ENCODE assay signal across 9 mouse cellular contexts in the genomic region with DNA sequence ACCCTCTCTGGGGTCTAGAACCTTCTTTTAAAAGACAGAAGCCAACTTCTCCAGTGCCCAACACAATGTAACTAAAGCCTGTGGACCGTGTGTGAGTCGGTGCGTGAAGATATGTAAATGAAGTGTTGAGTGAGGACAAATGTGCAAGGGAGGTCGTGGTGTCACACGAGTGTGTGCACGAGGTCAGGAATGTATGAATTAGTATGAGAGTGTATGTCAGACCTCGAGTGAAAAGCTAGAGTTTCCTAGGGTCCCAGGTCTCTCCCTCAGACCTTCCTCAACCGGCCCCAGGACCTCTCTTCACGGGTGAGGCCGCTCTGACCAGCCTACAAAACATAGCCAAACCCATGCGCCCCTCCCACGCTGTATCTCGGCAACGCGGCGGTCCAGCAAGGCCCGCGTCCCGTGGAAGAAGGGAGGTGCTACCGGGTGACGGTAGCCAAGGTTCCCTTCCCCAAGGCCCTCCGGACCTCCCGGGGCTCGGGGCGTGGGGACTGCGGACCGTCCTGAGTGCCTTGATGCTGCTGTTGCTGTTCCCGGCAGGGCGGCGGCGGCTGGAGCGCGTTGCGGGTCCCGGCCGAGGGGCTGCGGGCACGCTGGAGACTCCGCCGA. TPM values are rescaled to one million over a fixed set of nuclear protein-coding genes. Genes with fewer than 3 reads are reported as not detected.
DNase-seq lines count a peak whose midpoint lies in the region; ATAC-seq and TF ChIP-seq lines count a peak whose summit lies in the region.
"Had no signal": no experiment of that assay in that cellular context is flagged by ENCODE, and none has a peak within 500 bp of the region (broad histone marks: within the 10 kb centered on the region; RNA-seq: fewer than 3 reads in every experiment).

No protein-coding gene starts in this region.

- H3K9ac ChIP-seq in heart, adult 2 months (ENCODE audit: low read depth, low read length) = no peak overlapping the region
- H3K9ac ChIP-seq in intestine, embryonic 14.5 days (ENCODE audit: low read length) = no peak overlapping the region

- TF ChIP-seq POLR2A in heart, adult 2 months (IDR thresholded peaks at IDR 0.05; ENCODE audit: insufficient read depth, low read depth, low read length) = no peak
- TF ChIP-seq POLR2A in myocyte (IDR thresholded peaks at IDR 0.05; ENCODE audit: insufficient read length, low read depth) = no peak

- no peak for TF ChIP-seq CTCF in heart, adult 2 months (IDR thresholded peaks at IDR 0.05)
- TF ChIP-seq CTCF in E14TG2a.4 (conservative IDR thresholded peaks at IDR 0.05; ENCODE audit: low read length) = no peak

- no peaks in the 10 kb centered on the region for H3K4me1 ChIP-seq in heart, adult 2 months (ENCODE audit: control insufficient read depth, insufficient read depth, low read length)
- peaks cover 58% of the 10 kb centered on the region for H3K4me1 ChIP-seq in E14TG2a.4 (replicated peaks; ENCODE audit: low read depth, low read length)
- peaks cover 11% of the 10 kb centered on the region; the same call in 1 of the 2 replicates for H3K4me1 ChIP-seq in intestine, embryonic 14.5 days (replicated peaks; ENCODE audit: control insufficient read depth, insufficient read depth, low read length)

- H3K27me3 ChIP-seq in heart, adult 2 months (ENCODE audit: control insufficient read depth, insufficient read depth, low read length) = peaks cover 27% of the 10 kb centered on the region
- H3K27me3 ChIP-seq in E14TG2a.4 (ENCODE audit: insufficient read depth, low read length) (no peaks in the 10 kb centered on the region), myocyte (ENCODE audit: control insufficient read depth, insufficient read depth, insufficient read length) (peaks cover 6% of the 10 kb centered on the region)
- peaks cover 88% of the 10 kb centered on the region for H3K27me3 ChIP-seq in intestine, embryonic 14.5 days (replicated peaks; ENCODE audit: control insufficient read depth, insufficient read depth, low read length)

- WGBS in heart, adult 2 months = 7% methylated on average over 40 of the region's 40 CpGs
- WGBS in intestine, embryonic 14.5 days = 1% methylated on average over 40 of the region's 40 CpGs

- peak overlapping the region; percentile 70 for H3K4me2 ChIP-seq in intestine, embryonic 14.5 days (ENCODE audit: low read length)
- H3K4me2 ChIP-seq in myocyte (ENCODE audit: low read depth) = no peak overlapping the region

- no peak overlapping the region for H3ac ChIP-seq in myocyte (ENCODE audit: control insufficient read depth, insufficient read length)

- H3K27ac ChIP-seq in heart, adult 2 months = no peak overlapping the region
- no peak overlapping the region for H3K27ac ChIP-seq in intestine, embryonic 14.5 days (ENCODE audit: low read depth)

- intact Hi-C loops in heart, adult 2 months (cut with DNase I) = loop anchor here (10.0 kb wide), 1 partner anchor 228 kb away; no protein-coding TSS in a partner anchor
- intact Hi-C loops in heart, postnatal 14 days (cut with DNase I) = no loop called here
- intact Hi-C loops in gastrocnemius, postnatal 14 days (cut with DNase I; ENCODE audit: low total_unique reads) = no loop called here

- H3K4me3 ChIP-seq in heart, adult 2 months = peak overlapping the region; percentile 40; the same call in 1 of the 2 replicates
- H3K4me3 ChIP-seq in E14TG2a.4 (replicated peaks; ENCODE audit: low read length) (peak overlapping the region; percentile 92), myocyte (peak overlapping the region; percentile 24)
- peak overlapping the region; percentile 41 for H3K4me3 ChIP-seq in intestine, embryonic 14.5 days (ENCODE audit: low read depth, low read length)

- no peak for TF ChIP-seq EP300 in heart, adult 2 months (IDR thresholded peaks at IDR 0.05; ENCODE audit: insufficient read depth, low read depth, low read length)

- no peaks in the 10 kb centered on the region for H3K9me3 ChIP-seq in E14TG2a.4 (ENCODE audit: low read length)
- H3K9me3 ChIP-seq in intestine, embryonic 14.5 days (ENCODE audit: control insufficient read depth, low read length) = no peaks in the 10 kb centered on the region

- 0 out of 2 replicates have a peak, but pooled peaks have one; percentile 28 for ATAC-seq in intestine, embryonic 14.5 days (replicated peaks; ENCODE audit: low FRiP score, low TSS enrichment, low read depth)

- no peak for DNase-seq in heart, adult 2 months
- DNase-seq in heart, postnatal 14 days = no peak
- peak; percentile 60 for DNase-seq in embryo, embryonic 10.5 days (ENCODE audit: low spot score)
- DNase-seq in intestine, embryonic 14.5 days (ENCODE audit: low spot score) = peak; percentile 65
- no peak for DNase-seq in gastrocnemius, postnatal 14 days
- DNase-seq in adrenal gland, postnatal 14 days = no peak

- no peaks in the 10 kb centered on the region for H3K36me3 ChIP-seq in heart, adult 2 months (ENCODE audit: control insufficient read depth, insufficient read depth, low read length)
- H3K36me3 ChIP-seq in E14TG2a.4 (ENCODE audit: insufficient read depth, low read length) (peaks cover 49% of the 10 kb centered on the region), myocyte (ENCODE audit: control insufficient read depth, insufficient read depth) (no peaks in the 10 kb centered on the region)
- H3K36me3 ChIP-seq in intestine, embryonic 14.5 days (ENCODE audit: control insufficient read depth, insufficient read depth, low read length) = no peaks in the 10 kb centered on the region

- no peaks in the 10 kb centered on the region for H3K79me2 ChIP-seq in heart, adult 2 months (replicated peaks; ENCODE audit: control insufficient read depth, insufficient read depth, low read length)
- H3K79me2 ChIP-seq in myocyte (ENCODE audit: control insufficient read depth, insufficient read depth) = no peaks in the 10 kb centered on the region

TF ChIP-seq in myocyte, 11 proteins besides CTCF, POLR2A, EP300 and RAD21:
- TF ChIP-seq USF1 (IDR thresholded peaks at IDR 0.05; ENCODE audit: low read depth) = no peak
- no peak for TF ChIP-seq E2F4 (IDR thresholded peaks at IDR 0.05; ENCODE audit: insufficient read depth)
- TF ChIP-seq MYOG (IDR thresholded peaks at IDR 0.05; ENCODE audit: control insufficient read depth in 1 of 3, insufficient read depth in 1 of 3, insufficient read length in 2 of 3, low read depth in 2 of 3) = no peak
- no peak for TF ChIP-seq CEBPB (IDR thresholded peaks at IDR 0.05; ENCODE audit: insufficient read depth, poor library complexity, severe bottlenecking)
- TF ChIP-seq SRF (IDR thresholded peaks at IDR 0.05; ENCODE audit: control insufficient read depth, insufficient read length, low read depth) = no peak
- TF ChIP-seq MAX (IDR thresholded peaks at IDR 0.05; ENCODE audit: low read depth) = no peak
- no peak for TF ChIP-seq POLR2AphosphoS2 (IDR thresholded peaks at IDR 0.05; ENCODE audit: insufficient read length, low read depth)
- TF ChIP-seq MYOD1 (IDR thresholded peaks at IDR 0.05; ENCODE audit: control insufficient read depth in 1 of 3, insufficient read length in 2 of 3, low read depth in 2 of 3) = no peak
- TF ChIP-seq TCF12 (IDR thresholded peaks at IDR 0.05; ENCODE audit: insufficient read depth, poor library complexity, severe bottlenecking) = no peak
- TF ChIP-seq TCF3 (IDR thresholded peaks at IDR 0.05; ENCODE audit: insufficient read length, low read depth) = no peak
- TF ChIP-seq REST (IDR thresholded peaks at IDR 0.05; ENCODE audit: insufficient read depth, insufficient read length) = no peak

RNA-seq across cellular contexts. Expression of a gene that starts 2.3 kb away (rescaled TPM):
- not detected for total RNA-seq in heart, adult 2 months (2021)
- polyA plus RNA-seq in heart, adult 2 months (2012; rRNA removed) = not detected in 2 replicates
- not detected for total RNA-seq in heart, postnatal 14 days (2021)
- polyA plus RNA-seq in intestine, embryonic 14.5 days (2014; fragmentation: Nextera tagmentation; extraction: Ambion mirVana) = not detected in 2 replicates
- polyA plus RNA-seq in myocyte (2012; fragmentation: generic; extraction: Trizol) = 0.42 TPM
- not detected for total RNA-seq in gastrocnemius, postnatal 14 days (2021)
- total RNA-seq in adrenal gland, postnatal 14 days (2021) = 0.11 TPM in 1 of 2 replicates, not detected in the other
- polyA plus RNA-seq: large intestine, adult 2 months had no signal

RNA-seq across cellular contexts. Expression of a gene that starts 12.0 kb away (rescaled TPM):
- total RNA-seq in heart, adult 2 months (2021) = not detected
- polyA plus RNA-seq in heart, adult 2 months (2012; rRNA removed) = 0.31 TPM in 1 of 2 replicates, not detected in the other
- total RNA-seq in heart, postnatal 14 days (2021) = under 1 TPM in 1 of 2 experiments, not detected in 1; 0.22 TPM
- not detected in 2 replicates for polyA plus RNA-seq in intestine, embryonic 14.5 days (2014; fragmentation: Nextera tagmentation; extraction: Ambion mirVana)
- 0.88 TPM for polyA plus RNA-seq in myocyte (2012; fragmentation: generic; extraction: Trizol)
- total RNA-seq in gastrocnemius, postnatal 14 days (2021) = not detected
- total RNA-seq in adrenal gland, postnatal 14 days (2021) = 0.64 TPM in 1 of 2 replicates, not detected in the other
- polyA plus RNA-seq: large intestine, adult 2 months had no signal

RNA-seq across cellular contexts. Expression of a gene that starts 12.3 kb away (rescaled TPM):
- total RNA-seq in heart, adult 2 months (2021) = not detected
- polyA plus RNA-seq in heart, adult 2 months (2012; rRNA removed) = not detected in 2 replicates
- total RNA-seq in heart, postnatal 14 days (2021) = not detected
- polyA plus RNA-seq in intestine, embryonic 14.5 days (2014; fragmentation: Nextera tagmentation; extraction: Ambion mirVana) = not detected in 2 replicates
- not detected for polyA plus RNA-seq in myocyte (2012; fragmentation: generic; extraction: Trizol)
- total RNA-seq in gastrocnemius, postnatal 14 days (2021) = not detected
- not detected in 2 replicates for total RNA-seq in adrenal gland, postnatal 14 days (2021)
- polyA plus RNA-seq: large intestine, adult 2 months had no signal

RNA-seq across cellular contexts. Expression of a gene that starts 27.2 kb away (rescaled TPM):
- not detected for total RNA-seq in heart, adult 2 months (2021)
- not detected in 2 replicates for polyA plus RNA-seq in heart, adult 2 months (2012; rRNA removed)
- not detected for total RNA-seq in heart, postnatal 14 days (2021)
- polyA plus RNA-seq in intestine, embryonic 14.5 days (2014; fragmentation: Nextera tagmentation; extraction: Ambion mirVana) = not detected in 2 replicates
- polyA plus RNA-seq in myocyte (2012; fragmentation: generic; extraction: Trizol) = not detected
- not detected for total RNA-seq in gastrocnemius, postnatal 14 days (2021)
- not detected in 2 replicates for total RNA-seq in adrenal gland, postnatal 14 days (2021)
- polyA plus RNA-seq: large intestine, adult 2 months had no signal

Comparison
In these comparisons a context has a peak if more than half of its experiments do, and no peak if none do; other contexts are left out.
1. DNase-seq: peak in embryo, embryonic 10.5 days (single experiment) and intestine, embryonic 14.5 days (single experiment); none in heart, adult 2 months (0 of 2), heart, postnatal 14 days (0 of 2), gastrocnemius, postnatal 14 days (single experiment) and adrenal gland, postnatal 14 days (single experiment).
2. H3K4me3 ChIP-seq: peak in every context shown above with its lines; median percentile 92 in E14TG2a.4; 41 in intestine, embryonic 14.5 days; 40 in heart, adult 2 months; 24 in myocyte.